Mouse (Mus musculus): ENCODE measurements around the gene Krtap6-2.

Gene Krtap6-2

GRCm38 (mm10) chr16:89420011-89420410 is at the start of gene Krtap6-2:
TSS of gene Krtap6-2 (minus strand) at chr16:89420111.
- no peak for DNase-seq

GRCm38 (mm10) chr16:89461189-89461588 is 41.3 kb upstream of the Krtap6-2 start:
- no peak for DNase-seq

GRCm38 (mm10) chr16:89429586-89429985 is 9.7 kb upstream of the Krtap6-2 start:
- no peak for DNase-seq

- DNase-seq: no peak
Observed at GRCm38 (mm10) chr16:89425310-89425709, 5.4 kb upstream of the Krtap6-2 start.

GRCm38 (mm10) chr16:89416311-89416710 is 3.6 kb downstream of the Krtap6-2 start:
- no peak for DNase-seq

GRCm38 (mm10) chr16:89410345-89411068 is 9.4 kb downstream of the Krtap6-2 start:
- DNase-seq: no peak

- DNase-seq: no peak
Observed at GRCm38 (mm10) chr16:89403768-89404167, 16.1 kb downstream of the Krtap6-2 start, which contains the start of gene Krtap21-1. TSS of gene Krtap21-1 (minus strand) at chr16:89403868.

GRCm38 (mm10) chr16:89372734-89373461 is 47.0 kb downstream of the Krtap6-2 start:
- DNase-seq: no peak
